Comparison of ENCODE assay signal across 8 mouse cellular contexts in the genomic region with DNA sequence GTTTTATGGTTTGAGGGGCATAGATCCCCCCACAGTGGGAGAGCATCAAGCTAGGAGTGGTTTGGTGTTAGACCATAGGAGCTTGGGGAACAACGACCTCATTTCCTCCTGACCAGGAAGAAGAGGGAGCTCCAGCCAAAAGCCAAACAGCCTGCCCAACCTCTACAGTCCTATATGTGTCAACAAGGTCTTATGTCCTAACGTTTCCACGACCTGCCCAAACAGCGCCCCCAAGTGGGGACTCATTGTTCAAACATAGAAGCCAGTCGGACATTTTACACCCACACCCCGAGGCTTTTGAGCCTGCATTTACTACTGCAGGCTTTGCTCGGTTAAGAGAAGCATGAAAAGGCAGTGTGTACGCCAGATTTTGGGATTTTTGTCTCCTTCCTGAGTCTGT.
A peak's percentile ranks its signal among the peaks of the same experiment; 100 is the strongest.
DNase-seq lines count a peak whose midpoint lies in the region; ATAC-seq and TF ChIP-seq lines count a peak whose summit lies in the region.

No protein-coding gene starts in this region.

- no peaks in the 10 kb centered on the region for H3K4me1 ChIP-seq in kidney, embryonic 16.5 days (ENCODE audit: insufficient read depth, low read length)
- H3K4me1 ChIP-seq in cortical plate, adult 2 months (ENCODE audit: control insufficient read depth, insufficient read depth, low read length), result no peaks in the 10 kb centered on the region
- H3K4me1 ChIP-seq in forebrain, embryonic 12.5 days, result no peaks in the 10 kb centered on the region

- WGBS in kidney, embryonic 16.5 days, result 50% methylated on average over 8 of the region's 8 CpGs
- WGBS in forebrain, embryonic 12.5 days, result 47% methylated on average over 8 of the region's 8 CpGs

- 0 out of 2 replicates have a peak, but pooled peaks have one; percentile 9 for TF ChIP-seq CTCF in cortical plate, adult 2 months (IDR thresholded peaks at IDR 0.05; ENCODE audit: extremely low read depth, insufficient read depth, low read length)

- TF ChIP-seq POLR2A in cortical plate, adult 2 months (IDR thresholded peaks at IDR 0.05; ENCODE audit: extremely low read depth, insufficient read depth, low read length), result no peak

- H3K27ac ChIP-seq in kidney, embryonic 16.5 days (ENCODE audit: low read length), result no peak overlapping the region
- no peak overlapping the region for H3K27ac ChIP-seq in cortical plate, adult 2 months (ENCODE audit: insufficient read depth, low read length)
- no peak overlapping the region for H3K27ac ChIP-seq in forebrain, embryonic 12.5 days

- H3K9me3 ChIP-seq in kidney, embryonic 16.5 days (ENCODE audit: low read length), result no peaks in the 10 kb centered on the region
- H3K9me3 ChIP-seq in forebrain, embryonic 12.5 days, result no peaks in the 10 kb centered on the region

- no peak for ATAC-seq in kidney, embryonic 16.5 days (ENCODE audit: low FRiP score, low TSS enrichment)
- no peak for ATAC-seq in forebrain, embryonic 12.5 days (ENCODE audit: low FRiP score)

- H3K9ac ChIP-seq in kidney, embryonic 16.5 days (replicated peaks; ENCODE audit: low read length), result no peak overlapping the region
- no peak overlapping the region for H3K9ac ChIP-seq in forebrain, embryonic 12.5 days

- H3K4me2 ChIP-seq in kidney, embryonic 16.5 days (replicated peaks; ENCODE audit: low read depth, low read length), result no peak overlapping the region
- no peak overlapping the region for H3K4me2 ChIP-seq in forebrain, embryonic 12.5 days

- peak; percentile 9 for DNase-seq in kidney, adult 9 months
- DNase-seq in WW6 (ENCODE audit: low read depth, low spot score), result peak; percentile 45
- peak; percentile 48 to 51 for DNase-seq in lung, postnatal 4 days
- no peak for DNase-seq in spleen, postnatal 36 days (ENCODE audit: low spot score in 2 of 2)
- DNase-seq in left cerebral cortex, adult 18-20 months (ENCODE audit: low spot score in 2 of 2), result no peak

- no peaks in the 10 kb centered on the region for H3K36me3 ChIP-seq in kidney, embryonic 16.5 days (ENCODE audit: insufficient read depth, low read length)
- no peaks in the 10 kb centered on the region for H3K36me3 ChIP-seq in forebrain, embryonic 12.5 days (replicated peaks)

- H3K4me3 ChIP-seq in kidney, embryonic 16.5 days (ENCODE audit: low read length), result no peak overlapping the region
- H3K4me3 ChIP-seq in cortical plate, adult 2 months (ENCODE audit: insufficient read depth, low read length), result no peak overlapping the region
- no peak overlapping the region for H3K4me3 ChIP-seq in forebrain, embryonic 12.5 days (replicated peaks)

- peaks cover 2% of the 10 kb centered on the region; the same call in 1 of the 2 replicates for H3K27me3 ChIP-seq in kidney, embryonic 16.5 days (ENCODE audit: insufficient read depth, low read length)
- H3K27me3 ChIP-seq in forebrain, embryonic 12.5 days, result no peaks in the 10 kb centered on the region

Comparison
In these comparisons a context has a peak if more than half of its experiments do, and no peak if none do; other contexts are left out.
1. DNase-seq: peak in kidney, adult 9 months (single experiment), WW6 (single experiment) and lung, postnatal 4 days (2 of 2); none in spleen, postnatal 36 days (0 of 2) and left cerebral cortex, adult 18-20 months (0 of 2).